Mouse (Mus musculus) mouse trophoblast stem cell (cell line): ENCODE data around the gene Fbln1.

Experiments
- in situ Hi-C, 2 experiments: fragments of 300-500 bp; cut with MseI, MboI; formaldehyde crosslinking; loops; 2 replicates in 1 of 2; 3 replicates in 1 of 2; pipeline ENCODE4 v1.15.1; 2025

Fbln1 gene

DNA sequence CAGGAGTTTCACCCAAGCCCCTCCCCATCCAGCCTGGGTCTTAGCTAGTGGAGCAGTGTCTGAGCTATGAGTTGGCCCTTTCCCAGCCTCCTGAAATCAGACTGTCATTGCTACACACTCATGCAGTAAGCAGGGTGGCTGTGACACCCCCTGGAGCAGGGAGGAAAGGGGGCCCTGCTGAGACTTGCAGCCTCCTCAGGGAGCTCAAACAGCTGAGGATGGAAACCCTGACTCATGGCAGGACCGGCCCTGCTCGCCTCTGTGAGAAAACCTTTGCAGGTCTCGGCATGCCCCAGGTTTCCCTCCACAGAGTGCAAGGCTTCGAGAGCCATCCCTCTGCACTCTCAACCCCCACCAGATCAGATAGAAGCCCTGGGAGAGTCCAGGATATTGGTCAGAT is 27.9 kb downstream of the Fbln1 start:
- in situ Hi-C loops = loop anchor here (5.0 kb wide), 1 partner anchor 81 kb away; no protein-coding TSS in a partner anchor

DNA sequence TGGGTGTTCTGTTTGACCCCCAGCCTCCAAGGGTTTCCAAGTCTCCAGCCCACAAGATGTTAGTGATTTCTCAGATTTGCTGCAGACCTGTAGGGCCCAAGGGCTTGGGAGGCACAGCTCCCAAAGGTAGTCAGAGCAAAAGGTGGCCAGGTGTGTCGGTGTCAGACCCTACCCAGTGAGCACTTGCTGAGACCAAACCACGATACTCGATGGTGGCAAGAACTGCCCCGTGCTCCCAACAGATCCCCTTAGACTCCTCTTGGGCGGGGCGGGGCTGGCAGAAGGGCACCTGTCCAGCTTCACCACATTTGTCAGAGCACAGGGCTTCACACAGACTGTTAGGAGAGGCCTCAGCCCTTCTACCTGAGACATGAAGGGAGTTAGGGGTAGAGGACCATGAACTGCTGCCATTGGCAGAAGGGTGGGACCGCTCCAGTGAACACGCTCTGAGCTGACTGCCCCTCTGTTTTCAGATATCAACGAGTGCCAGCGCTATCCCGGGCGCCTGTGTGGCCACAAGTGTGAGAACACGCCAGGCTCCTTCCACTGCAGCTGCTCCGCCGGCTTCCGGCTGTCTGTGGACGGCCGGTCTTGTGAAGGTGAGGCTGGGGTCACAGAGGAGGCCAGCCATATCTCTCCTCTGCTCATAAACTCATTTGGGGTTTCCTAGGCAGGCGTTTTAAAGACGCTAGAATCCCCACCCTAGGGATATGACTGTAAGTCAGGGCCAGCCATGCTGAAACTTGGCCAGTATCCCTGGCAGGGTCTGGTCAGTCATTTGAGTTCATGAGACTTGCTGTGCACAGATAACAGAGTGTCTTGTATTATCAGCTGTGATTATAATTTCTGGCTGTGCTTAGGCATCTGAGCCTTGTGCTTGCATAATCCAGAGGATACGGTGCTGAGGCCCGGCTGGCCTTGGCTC is 33.3 kb downstream of the Fbln1 start:
- in situ Hi-C loops = no loop called here

DNA sequence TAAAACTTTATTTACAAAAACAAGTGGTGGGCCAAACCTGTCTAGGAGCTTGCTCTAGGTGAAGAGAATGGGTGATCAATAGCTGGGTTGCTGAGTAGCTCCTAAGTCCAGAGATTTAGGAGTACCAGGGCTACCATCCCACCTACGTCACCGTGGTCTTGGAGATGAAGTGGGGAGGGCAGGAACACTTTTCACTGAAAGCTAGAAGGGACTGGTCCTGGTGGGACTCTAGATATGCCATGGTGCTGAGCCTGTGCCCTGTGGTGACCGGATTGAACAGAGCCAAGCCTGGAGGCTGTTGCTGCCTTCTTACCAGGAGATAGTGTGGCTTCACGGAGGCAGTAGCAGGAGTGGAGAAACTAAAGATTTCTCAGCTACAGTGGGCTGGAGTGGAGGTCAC is 34.3 kb downstream of the Fbln1 start:
- in situ Hi-C loops = no loop called here

DNA sequence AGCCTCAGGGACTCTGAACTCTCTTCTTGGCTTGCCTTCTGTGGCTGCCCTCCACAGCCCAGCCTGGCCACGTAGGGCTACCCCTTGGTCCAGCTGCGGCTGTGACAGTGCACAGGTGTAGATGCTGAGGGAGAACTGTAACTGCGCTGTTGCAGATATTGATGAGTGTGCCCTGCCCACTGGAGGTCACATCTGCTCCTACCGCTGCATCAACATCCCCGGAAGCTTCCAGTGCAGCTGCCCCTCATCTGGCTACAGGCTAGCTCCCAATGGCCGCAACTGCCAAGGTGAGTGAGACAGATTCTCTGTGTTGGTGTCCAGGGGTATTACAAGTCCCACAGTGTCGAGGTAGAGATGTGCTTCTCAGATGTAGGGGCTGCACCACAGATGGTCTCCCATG is 36.1 kb downstream of the Fbln1 start:
- in situ Hi-C loops = no loop called here

DNA sequence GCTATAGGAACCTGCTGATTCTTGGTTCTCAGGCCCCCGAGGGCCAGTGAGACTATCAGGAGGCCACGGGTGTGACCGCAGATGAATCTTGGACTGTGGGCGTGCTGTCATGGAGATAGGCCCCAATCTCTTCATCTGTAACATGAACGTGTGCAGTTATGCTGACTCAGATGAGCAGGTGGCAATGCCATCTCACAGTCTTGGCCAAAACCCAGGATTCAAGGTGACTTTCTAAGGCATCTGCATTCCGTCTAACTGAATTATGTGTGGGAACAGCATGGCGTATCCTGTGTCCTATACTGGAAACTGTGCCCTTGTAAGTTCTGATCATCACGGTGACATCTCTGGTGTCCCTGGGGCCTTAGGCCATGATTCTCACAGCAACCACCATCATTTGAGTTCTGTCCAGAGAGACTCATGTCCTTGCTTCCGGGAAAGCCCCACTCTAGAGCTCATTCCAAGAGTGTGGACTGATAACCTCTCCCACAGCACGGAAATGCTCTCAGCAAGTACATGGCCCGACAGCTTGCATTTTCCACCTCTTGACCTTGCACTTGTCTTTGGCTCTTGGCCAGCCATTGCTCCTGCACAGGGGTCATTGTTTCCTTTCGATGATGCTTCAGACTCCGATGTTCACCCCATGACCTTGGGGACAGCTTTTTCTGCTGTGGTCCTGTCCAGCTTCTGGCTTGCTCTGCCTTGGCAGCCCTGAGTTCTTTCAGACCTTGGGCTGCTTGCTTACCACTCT is 38.8 kb downstream of the Fbln1 start:
- in situ Hi-C loops = no loop called here

DNA sequence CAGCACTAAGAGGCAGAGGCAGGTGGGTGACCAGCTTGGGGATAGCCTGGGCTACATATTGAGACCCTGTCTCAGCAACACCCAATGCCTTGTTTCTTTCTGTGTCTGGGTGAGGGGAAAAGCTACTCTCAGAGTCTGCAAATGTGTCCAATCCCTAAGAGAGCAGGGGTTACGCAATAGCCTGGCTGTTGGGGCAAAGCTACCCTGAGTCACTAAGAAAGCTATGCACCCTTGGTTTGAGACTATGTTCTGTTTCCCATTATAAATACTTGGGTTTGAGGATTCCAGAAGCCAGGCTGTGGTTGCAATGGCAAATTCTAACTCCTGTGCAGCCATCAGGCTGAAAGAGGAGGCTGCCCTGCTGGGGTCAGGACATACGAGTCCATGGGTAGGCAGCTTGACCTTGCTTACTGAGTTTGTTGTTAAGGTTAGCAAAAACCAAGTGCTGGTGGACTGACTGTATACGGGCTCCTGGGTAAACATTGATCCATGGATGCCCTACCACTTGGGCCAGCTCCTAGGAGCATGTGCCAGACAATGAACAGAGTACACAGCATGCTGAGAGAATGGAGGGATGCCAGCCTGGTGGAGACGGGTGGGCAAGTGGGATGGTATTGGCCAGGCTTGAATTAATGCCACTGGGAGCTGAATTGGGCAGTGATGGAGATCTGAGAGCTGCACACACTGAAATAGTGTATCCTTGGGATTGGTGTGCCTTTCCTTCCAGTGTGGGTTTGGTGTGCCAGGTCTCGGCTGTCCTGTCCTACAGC is 39.7 kb downstream of the Fbln1 start:
- in situ Hi-C loops = no loop called here

DNA sequence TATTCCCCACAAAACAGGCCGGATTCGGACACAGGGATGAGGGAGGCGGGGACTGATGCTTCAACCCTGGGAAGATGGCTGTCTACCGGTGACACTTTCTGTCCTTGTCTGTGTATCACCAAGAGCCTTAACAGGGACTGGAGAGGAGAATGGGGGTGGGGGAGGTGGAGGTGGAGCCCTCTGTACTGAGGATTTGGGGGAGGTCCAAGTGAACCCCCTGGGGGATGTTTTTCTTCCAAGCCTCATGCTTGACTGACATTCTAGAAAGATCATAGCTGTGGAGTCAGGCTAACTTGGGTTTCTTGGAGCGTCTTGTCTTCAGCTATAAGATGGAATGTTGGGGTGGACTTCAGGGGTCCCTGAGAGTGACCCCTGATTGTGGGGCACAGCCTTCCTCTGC is 40.3 kb downstream of the Fbln1 start:
- in situ Hi-C loops = no loop called here

DNA sequence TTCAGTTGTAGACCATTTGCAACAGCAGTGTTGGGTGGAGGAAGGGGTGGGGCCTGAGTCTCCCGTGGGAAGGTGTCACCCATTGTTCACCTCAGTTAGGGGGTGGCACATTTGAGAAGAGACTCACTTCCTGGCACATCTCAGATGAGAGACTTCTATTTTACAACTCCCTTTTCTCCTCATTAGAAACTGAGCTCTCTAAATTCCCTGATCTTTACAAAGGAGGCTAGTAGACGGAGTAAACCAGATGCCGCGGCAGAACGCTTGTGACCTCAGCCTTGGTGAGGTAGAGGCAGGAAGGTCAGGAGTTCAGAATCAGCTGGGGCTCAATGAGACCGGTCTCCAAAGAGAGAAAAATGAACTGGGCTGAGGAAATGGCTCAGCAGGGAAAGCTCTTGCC is 41.2 kb downstream of the Fbln1 start:
- in situ Hi-C loops = no loop called here

DNA sequence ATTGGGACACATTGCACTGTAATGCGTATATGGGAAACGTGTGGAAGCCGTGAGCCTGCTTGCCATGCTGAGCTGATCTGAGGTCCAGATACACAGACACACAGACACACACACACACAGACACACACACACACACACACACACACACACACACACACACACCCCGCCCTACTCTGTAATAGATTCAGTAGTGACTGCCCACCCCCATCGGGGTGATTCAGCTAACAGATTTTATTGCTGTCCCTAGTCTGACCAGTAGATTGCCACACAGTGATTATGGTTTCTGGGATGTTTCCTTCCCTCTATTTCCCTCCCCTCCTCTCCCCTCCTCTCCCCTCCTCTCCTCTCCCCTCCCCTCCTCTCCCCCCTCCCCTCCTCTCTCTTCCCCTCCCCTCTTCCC is 42.6 kb downstream of the Fbln1 start:
- in situ Hi-C loops = no loop called here

DNA sequence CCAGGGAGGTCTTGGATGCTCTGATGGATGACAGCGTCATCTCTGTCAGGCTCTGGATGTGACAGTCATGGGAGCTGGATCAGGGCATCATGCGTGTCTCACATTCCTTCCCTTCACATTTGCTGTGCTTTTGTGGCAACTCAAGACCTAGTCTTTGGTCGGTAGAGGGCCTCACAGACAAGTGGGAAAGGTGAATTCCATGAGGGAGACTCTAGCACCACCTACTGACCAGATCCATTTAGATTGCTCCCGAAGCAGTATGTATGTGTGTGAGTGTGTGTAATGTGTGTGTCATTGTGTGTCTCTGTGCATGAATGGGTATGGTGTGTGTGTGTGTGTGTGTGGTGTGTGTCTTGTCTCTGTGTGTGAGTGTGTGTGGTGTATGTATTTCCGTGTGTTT is 43.5 kb downstream of the Fbln1 start:
- in situ Hi-C loops = no loop called here

DNA sequence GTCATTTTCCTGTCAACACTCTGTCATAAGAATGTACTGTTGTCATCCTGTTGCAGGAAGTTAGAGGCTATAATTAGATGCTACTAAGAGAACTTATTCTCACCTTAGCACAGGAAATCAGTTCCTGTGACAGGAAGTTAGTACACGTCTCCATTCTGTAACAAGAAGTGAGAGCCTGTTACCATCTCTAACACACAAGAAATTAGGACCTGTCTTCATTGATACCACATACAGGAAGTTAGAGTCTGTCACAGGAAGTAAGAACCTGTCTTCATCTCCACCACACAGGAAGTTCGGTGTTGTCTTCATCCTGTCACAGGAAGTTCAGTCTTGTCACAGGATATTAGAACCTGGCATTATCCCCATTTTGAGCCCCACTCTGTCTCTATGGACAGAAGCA is 44.7 kb downstream of the Fbln1 start:
- in situ Hi-C loops = no loop called here

DNA sequence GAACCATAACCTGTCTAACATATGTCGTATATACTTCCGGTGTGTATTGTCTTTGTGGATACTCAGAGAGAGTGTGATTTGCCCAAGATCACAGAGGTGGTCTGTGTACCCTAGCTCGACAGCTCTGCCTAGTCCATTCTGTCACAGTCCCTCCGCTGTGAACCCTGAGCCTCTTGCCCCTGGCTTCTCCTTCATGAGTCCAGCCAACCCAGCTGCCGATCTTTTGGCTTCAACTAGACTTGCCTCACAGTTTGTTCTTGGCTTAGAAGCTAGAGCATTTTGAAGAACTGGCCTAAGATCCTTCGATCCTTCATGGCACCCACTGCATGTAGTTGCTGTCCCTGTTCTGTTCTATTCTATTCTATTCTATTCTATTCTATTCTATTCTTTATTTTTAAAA is 46.7 kb downstream of the Fbln1 start:
- in situ Hi-C loops = no loop called here

DNA sequence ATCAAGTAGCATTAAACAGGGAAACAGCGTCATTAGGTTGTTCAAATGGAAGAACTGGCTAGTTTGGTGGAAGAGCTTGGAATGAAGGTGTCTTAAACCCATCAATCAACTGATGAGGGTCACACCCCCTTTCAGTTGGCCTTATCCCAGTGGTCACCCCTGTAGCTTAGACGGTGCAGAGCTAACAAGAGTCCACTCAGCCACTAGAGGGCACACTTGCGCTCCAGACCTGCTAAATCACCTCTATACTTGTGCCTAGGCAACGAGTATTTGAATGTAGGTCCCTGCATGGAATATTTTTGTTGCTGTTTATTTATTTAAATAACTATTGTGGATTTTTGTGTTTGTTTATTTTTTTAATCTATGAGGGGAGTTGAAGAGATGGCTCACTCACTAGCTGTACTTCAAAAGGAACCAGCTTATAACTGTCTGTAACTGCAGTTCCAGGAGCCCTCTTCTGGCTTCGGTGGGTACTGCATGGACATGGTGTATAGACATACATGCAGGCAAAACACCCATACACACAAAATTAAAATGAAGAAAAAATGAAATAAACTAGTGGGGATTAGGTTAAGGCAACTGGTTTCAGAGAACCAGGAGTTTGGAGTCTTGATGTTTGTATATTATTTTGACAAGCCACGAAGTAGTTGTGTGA is 52.2 kb downstream of the Fbln1 start:
- in situ Hi-C loops = no loop called here

DNA sequence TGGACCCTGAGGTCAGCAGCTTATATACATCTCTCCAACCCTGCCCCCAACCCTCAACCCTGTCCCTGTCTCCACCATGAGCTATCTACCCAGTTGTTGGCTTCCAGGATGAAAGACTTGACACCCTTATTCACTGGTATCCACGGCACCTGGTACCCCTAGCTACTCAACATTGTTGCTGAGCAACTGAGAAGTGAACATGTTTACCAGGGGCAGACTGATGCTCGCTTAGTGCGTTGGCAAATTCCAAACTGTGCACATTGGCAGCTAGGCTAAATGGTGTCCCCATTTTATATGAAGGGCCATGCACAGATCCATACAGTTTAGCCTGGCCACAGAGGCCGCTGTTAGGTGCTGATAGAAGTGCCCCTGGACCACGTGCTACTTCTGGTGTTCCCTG is 57.1 kb downstream of the Fbln1 start:
- in situ Hi-C loops = no loop called here

DNA sequence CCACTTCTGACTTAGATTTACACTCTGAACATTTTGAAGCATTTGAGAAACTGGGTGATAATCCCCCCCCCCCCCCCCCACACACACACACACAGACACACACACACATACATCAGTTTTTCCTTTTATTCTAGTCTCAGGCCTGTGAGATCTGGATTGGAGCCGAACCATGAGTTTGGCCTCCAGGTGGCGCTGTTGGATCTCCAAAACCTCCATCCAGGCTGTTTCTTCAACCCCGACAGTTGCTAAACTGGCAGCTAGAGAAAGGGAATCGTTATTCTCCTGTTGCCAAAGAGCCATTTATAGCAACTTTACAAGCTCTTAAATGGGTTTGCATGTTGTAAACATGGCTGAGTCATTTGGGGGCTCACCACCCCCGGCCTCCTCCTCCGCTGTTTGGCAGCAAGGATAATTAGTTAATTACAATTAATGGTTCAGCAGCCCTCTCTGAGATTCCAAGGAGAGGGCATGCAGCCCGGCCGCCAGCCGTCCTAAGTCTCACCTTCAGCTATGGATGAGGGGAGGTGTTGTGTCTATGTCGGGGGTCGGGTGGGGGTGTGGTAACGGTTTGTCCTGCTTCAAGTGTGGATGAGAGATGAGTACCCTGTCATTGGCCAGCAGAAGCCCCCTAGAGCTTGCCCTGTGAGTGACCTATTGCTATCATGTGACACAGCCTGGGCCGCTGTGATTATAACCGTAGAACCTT is 61.1 kb downstream of the Fbln1 start:
- in situ Hi-C loops = no loop called here

DNA sequence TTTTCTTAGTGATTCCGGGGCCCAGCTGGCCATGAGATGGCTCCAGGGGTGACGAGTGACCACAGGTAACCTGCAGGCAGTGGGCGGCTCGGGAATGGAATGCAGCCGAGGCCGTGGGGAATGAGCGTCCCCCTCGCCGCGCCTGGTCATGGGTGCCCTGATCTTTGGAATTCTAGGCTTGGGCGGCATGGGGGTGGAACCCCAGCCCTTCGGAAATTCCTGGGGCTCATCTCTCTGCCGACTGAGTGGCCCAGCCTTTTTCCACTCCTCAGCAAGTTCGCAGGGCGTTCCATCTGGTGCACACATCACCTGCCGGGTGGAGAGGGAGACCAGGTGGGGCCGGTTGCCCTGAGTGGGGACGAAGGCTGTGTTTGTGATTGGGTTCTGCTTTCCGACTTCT is 62.1 kb downstream of the Fbln1 start:
- in situ Hi-C loops = no loop called here

DNA sequence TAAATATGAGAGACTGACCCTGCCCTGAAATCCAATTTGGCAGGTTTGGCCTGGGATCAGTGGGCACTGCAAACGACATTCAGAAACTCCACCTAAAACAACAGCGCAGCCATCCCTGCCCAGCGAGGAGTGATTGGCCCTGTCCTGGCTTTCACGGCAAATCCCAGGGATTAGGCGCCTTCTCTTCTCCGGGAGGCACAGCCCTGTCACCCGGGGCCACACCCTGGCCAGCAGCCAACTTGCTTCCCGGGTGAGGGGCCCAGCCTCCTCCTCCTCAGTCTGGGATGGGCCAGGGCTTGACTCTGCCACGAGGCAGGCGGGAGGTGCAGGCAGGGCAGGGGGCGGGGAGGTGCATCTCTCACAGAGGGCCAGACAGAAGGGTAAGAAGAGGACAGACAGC is 67.2 kb downstream of the Fbln1 start:
- in situ Hi-C loops = no loop called here

DNA sequence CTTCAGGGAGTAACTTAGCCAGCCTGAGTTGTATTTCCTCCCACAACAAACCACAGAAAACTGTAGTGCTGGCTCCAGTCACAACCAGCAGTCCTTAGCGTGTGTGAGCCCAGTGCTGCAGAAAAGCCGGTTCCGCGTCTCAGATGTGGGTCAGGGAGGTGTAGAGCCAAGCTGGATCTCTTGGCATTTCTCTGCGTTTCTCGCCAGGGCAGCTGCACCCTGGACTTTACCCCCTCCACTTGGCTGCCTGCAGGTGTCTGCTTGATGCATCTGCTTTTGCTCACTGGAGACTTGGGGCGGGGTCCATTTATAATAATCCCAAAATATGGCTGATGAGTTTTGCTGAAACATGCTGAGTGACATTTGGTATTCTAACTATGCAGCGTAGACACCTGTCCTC is 71.5 kb downstream of the Fbln1 start:
- in situ Hi-C loops = no loop called here

DNA sequence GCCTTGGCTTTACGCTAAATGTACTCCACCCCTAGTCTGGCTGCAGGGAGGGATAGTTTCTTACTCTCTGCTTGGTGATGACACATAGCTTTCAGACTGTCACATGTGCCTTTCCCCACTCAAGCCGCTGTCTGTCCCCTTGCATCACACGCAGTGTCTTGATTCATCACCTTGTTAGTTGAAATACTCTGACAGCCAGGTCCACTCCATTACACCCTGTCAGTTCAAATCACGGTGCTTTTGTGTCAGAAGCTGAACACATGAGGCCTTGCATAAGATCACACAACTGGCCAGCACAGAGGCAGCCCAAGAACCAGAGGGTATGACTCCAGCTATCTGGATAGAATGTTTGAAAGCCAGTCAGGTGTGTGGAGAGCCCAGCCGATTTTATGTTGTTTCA is 73.2 kb downstream of the Fbln1 start:
- in situ Hi-C loops = no loop called here

DNA sequence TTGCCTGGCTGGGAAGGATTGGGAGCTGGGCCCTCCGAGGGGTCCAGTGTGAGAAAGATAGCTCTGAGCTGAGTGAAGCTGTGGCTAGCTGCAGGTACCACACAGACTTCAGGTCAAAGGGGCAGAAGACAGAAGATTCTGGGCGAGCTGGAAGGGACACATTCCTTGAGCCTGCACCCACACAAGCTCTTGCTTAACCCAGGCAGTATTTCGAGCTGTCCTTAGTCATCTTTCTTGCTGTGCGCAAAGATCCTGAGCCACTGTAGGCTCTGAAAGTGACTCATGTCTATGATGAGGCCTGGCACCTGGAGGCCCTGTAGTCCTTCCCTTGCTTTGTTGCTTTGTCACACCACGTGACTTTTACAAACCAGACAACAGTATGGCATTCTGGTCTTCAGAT is 76.3 kb downstream of the Fbln1 start:
- in situ Hi-C loops = no loop called here

DNA sequence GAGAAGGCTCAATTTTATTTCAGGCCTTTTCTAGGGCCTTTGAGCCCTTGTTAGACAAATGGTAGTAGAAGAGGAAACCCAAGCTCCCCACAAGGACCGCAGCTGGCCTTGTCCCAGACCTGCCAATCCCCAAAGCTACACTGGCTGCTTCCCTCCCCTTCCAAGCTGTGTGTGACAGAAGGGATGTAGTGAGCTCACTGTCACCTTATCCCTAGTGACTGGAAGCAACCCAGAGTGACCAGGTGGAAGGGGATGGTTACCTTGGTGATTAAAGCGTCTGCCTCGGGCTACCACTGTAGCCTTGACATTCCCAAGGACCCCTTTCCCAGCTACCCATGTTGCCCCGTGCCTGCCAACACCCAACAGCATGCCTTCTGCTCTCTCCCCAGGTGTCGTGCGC is 78.9 kb downstream of the Fbln1 start:
- in situ Hi-C loops = no loop called here
